Mouse (Mus musculus) Muller cell, postnatal 12 days (primary cell): ENCODE data around the gene Trio.

Source experiments
- DNase-seq: peaks from one replicate; pipeline ENCODE4 v3.0.0-alpha.2; 2015; ENCODE audit errors: inconsistent ontology term

Gene Trio

DNA sequence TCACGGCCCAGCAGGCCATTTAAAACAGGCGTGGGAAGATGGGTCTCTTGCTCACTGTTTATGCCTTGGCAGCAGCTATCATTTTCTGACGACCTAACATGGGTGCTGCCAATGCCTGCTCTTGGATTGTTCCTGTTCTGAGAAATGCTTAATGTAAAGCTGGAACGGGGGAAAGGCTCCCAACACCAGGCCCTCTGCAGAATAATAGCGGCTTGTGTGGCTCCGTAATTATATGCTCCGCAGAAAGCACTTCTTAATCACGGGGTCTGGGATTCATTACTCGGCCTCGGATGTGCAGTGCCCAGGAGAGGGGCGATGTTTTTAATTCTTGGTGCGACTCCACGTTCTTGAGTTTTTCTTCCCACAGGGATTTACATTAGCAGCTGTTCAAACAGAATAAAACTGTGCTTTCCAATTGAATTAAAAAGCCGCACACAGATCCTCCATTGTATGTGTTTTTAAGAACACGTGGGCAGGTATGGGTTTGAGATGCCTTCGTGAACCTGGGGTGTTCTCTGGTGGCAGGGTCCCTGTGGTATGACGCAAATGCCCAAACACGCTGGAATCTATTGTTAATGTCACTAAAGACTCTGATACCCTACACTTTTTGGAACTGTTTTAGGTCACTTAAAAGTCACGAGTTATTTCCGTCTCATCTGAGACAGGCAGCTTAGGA lies 228.0 kb downstream of the Trio start:
- no peak for DNase-seq

- DNase-seq = no peak
Measured at GRCm38 (mm10) chr15:27796868-27797222, 228.8 kb downstream of the Trio start.

- no peak for DNase-seq
Measured at GRCm38 (mm10) chr15:27795942-27796867, 229.4 kb downstream of the Trio start.

DNA sequence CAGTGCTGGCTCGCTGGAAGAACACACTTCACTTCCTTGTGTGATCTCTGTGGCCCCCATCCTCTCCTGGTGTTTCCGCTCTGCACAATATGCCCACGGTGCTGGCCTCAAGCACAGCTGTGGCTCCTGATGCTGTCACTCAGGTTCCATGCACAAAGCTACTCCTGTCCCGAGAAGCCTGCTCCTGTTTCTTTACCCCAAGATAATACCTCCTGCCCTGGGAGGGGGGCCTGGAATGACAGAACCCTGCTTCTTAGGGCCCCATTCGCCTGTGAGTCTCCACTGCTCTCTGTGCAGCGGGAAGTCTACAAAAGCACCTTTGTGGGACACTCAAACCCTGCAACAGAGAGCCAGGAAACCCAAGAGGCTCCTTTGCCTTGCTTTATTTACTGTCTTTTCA lies 232.4 kb downstream of the Trio start:
- no peak for DNase-seq

DNA sequence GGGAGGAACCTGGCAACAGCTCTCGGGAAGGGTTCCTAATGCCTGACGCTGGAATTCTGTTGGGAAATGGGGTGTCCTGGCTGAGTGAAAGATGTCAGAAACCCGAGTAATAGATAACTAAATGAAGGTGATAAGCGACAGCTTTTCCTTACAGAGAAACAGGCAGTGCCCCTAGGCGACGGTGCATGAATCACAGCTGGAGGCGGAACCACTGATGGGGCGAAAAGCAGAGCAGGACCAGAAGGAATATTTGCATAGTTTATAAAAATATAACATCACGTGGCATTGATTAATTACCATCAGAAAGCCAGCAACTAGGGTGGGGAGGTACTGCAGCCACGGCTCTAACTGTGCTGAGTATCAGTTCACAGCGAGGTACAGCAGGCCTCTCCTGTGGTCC lies 233.2 kb downstream of the Trio start:
- DNase-seq = no peak

DNA sequence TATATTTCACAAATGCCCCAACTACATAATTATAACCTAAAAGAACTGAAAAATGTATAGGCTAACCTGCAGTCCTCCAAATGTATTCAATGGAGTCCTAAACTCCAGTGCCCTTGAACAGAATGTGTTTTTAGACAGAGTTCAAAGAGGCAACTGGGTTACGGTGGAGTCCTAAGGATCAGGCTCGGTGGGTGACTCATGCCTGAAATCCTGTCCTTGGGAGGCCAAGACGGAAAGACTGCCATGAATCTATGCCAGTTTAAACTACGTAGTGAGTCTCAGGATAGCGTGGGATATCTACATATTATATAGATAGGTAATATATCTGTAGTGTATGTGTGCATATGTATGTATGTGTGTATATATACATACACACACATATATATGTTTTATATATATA lies 234.5 kb downstream of the Trio start:
- DNase-seq = no peak

DNA sequence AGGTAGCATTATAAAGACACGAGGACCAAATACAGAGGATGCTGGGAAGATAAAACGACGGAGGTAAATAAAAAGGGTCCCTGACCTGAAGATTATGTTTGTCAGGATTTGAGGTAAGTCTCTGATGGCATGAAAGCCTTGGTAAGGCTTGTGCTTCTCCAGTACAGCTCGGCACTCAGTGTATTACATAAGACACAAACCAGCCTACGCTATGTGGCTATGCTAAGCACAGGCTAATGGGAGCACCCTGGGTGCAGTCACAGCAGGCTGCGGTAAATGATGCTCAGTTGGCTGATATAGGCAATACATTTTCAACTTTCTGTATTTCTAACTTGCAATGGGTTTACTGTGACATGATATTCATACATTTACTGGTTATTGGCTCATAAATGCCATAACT lies 234.9 kb downstream of the Trio start:
- no peak for DNase-seq

DNA sequence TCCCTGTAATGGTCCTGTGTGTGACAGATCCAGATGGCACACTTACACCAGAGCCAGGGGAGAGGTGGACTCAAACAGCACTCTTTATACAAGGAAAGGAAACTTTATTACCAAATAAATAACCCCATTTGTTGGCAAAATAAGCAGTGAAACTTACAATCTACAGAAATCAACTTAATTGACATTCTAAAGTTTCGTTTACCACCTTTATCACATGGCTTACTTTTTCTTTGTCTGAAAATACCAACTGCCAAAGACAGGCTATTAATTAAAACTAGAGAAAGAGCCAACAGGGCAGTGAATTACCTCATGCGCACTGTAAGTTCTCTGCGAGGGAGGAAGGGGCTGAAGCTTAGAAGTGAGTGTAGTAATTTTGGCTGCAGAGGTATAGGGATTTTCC lies 236.3 kb downstream of the Trio start:
- no peak for DNase-seq

DNA sequence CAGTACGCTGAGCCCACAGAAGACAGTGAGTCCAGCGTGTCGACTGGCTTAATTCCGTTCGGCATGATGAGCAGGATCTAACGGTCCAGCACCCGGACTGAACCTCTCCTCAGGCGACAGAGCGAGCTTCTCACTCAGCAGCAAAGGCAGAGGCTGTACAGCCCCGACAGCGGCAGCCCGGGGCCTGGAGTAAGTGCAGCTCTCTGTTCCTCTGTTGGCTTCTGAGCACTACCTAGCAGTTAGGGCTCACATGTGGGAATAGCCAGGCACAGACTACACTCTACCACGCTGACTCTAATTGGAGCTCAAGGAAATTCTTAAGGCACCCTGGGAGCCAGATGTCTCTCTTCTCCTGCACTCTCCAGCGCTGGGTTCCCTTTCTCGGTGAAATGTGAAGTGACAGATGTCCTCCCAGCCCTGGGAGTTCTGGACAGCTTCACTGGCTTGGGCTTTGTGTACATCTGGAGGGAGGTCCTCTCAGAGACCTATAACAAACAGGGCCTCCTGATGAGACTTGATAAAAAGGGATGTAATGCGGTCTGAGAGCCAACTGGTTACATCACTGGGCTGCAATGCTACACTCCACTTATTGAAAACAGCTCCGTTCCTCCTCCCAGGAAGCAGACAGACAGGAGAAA lies 237.4 kb downstream of the Trio start:
- peak; percentile 73 for DNase-seq

DNA sequence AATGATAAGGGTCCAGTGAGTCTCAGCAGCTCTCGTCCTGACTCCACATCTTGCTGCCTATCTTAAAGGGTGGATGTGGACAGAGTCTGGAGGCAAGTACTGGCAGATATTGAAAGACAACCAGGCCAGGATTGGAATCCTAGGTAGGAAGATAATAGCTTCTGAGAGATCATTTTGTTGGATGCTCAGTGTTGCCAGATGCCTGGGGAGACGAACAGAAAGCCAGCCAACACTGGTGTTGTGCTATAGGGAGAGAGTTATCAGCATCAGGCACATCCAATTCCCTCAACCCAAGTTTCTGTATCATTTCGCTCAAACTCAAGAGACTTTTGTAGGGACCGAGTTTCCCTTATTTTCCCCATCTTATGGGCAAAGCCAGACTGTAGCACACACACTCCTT lies 238.5 kb downstream of the Trio start:
- no peak for DNase-seq

GRCm38 (mm10) chr15:27786418-27786817 lies 239.2 kb downstream of the Trio start:
- peak; percentile 70 for DNase-seq

DNA sequence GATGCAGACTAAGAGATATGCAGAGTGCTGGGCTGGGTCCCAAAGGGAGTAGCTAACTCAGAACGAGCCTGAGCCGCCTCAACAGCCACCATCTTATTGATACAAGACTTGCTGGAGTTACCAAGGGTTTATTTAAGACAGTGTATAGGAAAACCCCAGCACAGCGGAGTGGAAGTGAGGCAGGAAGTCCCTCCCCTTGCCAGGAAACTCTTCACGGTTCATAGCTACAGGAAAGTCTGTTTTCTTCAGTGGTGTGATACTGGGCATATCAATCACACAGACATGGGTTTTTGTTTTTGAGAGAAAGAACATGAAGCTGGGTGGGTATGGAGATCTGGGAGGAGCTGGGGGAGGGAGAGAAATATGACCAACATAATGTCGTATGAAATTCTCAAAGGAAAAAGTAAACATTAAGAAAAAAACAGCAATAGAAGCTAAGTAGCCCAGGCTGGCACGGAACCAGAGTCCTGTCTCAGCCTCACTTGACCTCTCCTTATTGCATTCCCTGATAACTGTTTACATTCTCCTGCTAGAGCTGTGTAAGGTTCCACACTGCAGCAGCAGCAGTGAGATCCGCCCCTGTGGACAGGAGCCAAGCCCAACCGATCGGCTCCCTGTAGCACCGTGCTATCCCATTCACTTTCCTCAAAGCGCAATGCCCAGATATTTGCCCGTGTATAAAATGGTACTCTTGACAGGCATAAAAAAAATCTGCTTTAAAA lies 240.2 kb downstream of the Trio start:
- no peak for DNase-seq

DNA sequence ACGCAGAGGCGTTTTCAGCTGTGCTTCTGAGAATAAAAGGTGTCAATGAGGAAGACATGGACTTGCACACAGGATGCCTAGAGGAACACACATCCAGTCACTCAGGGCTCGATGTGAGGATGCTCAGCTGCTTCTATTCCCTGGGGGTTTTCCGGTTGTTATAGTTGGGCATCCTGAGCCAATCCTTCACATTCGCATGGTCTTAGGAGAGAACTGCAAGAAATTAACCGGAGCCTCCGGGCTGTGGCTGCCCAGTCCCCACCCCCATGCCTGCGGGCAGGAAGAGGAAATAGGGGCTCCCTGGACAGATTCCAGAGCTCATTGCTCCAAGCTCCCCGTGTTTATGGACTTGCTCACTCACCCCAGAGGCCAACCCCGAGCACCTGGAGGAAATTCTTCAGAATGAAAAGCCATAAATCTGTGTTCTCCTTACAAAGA lies 241.5 kb downstream of the Trio start:
- no peak for DNase-seq

- DNase-seq = peak; percentile 62
Measured at GRCm38 (mm10) chr15:27783541-27784125, 242.0 kb downstream of the Trio start.

GRCm38 (mm10) chr15:27783092-27783491 lies 242.6 kb downstream of the Trio start:
- peak; percentile 62 for DNase-seq

- DNase-seq = peak; percentile 89
Measured at GRCm38 (mm10) chr15:27782383-27783036, 243.1 kb downstream of the Trio start.

- DNase-seq = peak; percentile 52
Measured at GRCm38 (mm10) chr15:27779827-27780226, 245.8 kb downstream of the Trio start.

GRCm38 (mm10) chr15:27779398-27779797 lies 246.2 kb downstream of the Trio start:
- no peak for DNase-seq

GRCm38 (mm10) chr15:27778256-27778655 lies 247.4 kb downstream of the Trio start:
- DNase-seq = no peak

DNA sequence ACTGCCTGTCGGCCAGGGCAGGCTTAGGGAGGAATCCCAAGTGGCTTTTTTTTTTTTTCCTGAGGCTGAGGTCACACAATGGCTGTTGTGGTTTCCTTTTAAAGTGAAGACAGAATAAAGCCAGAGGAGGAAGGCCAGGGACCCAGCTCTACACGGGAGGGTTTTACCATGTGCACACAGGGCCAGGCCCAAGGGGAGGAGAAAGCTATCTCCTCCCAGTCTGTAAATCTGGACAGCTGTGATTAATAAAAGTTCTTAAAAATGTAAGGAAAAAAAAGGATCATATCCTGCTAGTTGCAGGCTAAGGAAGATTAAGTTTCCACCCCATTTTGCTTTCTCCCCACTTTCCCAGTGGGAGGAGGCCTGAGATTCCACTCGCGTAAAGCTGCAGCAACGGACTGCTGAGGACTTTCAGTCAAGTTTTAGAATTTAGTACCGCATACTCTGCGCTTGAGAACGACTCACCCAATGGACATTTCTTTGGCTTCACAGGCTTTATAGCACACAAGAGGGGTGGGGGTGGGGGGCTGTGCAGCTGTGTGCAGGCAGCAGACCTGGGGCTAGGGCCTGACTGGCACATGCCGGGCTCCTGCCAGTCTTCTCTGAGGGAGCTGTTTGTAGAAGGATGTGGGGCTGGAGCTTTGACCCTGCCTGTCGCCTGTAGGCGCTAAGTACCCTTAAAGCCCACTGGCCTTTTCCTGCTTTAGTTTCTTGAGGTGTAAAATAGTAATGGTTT lies 248.0 kb downstream of the Trio start:
- no peak for DNase-seq
